Mouse (Mus musculus): ENCODE measurements around the gene Tsnaxip1. TPM values are rescaled to one million over a fixed set of nuclear protein-coding genes. Genes with fewer than 3 reads are reported as not detected.
A peak's percentile ranks its signal among the peaks of the same experiment; 100 is the strongest.

Gene Tsnaxip1
- not detected in 2 replicates for total RNA-seq (2015)
- not detected in 2 replicates for total RNA-seq (2017)

GRCm38 (mm10) chr8:105826861-105827848, at the start of gene Tsnaxip1, which contains the start of gene Ranbp10:
Gene Tsnaxip1 (plus strand): TSS chr8:105827731.
Gene Ranbp10 (minus strand): TSS chr8:105827350.
- ATAC-seq (ENCODE audit: poor library complexity, severe bottlenecking): peak; percentile 95

DNA sequence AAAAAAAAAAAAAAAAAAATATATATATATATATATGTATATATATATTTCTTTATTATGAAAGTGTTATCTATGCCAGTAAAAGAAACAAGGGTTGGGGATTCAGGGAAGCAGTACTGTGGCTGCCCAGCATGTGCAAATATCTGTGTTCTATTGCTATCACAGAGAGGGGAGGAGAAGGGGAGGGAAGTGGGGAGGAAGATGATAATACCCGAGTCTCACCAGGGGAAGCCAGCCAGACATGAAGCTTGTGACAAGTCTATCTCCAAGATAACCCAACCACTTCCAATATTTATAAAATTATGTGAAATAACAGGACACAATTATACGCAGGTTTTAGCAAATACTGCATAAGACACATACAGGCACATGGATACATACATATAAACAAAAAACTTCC, 49.7 kb upstream of the Tsnaxip1 start:
- ATAC-seq (ENCODE audit: poor library complexity, severe bottlenecking): no peak

GRCm38 (mm10) chr8:105780298-105780697, 47.2 kb upstream of the Tsnaxip1 start:
- peak; percentile 59 for ATAC-seq (ENCODE audit: poor library complexity, severe bottlenecking)

- peak; percentile 88 for ATAC-seq (ENCODE audit: poor library complexity, severe bottlenecking)
Measured at GRCm38 (mm10) chr8:105788241-105788640, 39.3 kb upstream of the Tsnaxip1 start.

DNA sequence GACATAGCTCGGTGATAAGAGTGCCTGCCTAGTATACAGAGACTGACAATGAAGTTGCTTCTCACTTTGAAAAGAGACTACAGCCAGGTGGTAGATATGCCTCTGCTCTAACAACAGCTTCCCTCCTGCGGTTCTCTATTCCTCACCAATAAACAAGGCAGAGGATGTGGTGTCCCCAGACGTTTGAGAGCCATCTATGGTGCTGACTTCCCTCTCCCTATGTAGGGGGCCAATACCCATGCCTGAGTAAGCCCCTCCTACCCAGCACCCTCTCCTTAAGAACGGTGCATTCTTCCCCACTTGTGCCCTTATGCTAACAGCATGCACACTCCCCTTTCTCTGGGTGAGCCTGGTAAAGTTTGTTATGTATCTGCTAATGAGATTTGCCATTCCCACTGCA, 38.6 kb upstream of the Tsnaxip1 start:
- ATAC-seq (ENCODE audit: poor library complexity, severe bottlenecking): peak; percentile 53

- ATAC-seq (ENCODE audit: poor library complexity, severe bottlenecking): no peak
Measured at GRCm38 (mm10) chr8:105789626-105790025, 37.9 kb upstream of the Tsnaxip1 start.

- ATAC-seq (ENCODE audit: poor library complexity, severe bottlenecking): no peak
Measured at GRCm38 (mm10) chr8:105793331-105793730, 34.2 kb upstream of the Tsnaxip1 start.

- ATAC-seq (ENCODE audit: poor library complexity, severe bottlenecking): no peak
Measured at GRCm38 (mm10) chr8:105794009-105794598, 33.4 kb upstream of the Tsnaxip1 start.

GRCm38 (mm10) chr8:105795785-105796184, 31.7 kb upstream of the Tsnaxip1 start:
- no peak for ATAC-seq (ENCODE audit: poor library complexity, severe bottlenecking)

GRCm38 (mm10) chr8:105798408-105798807, 29.1 kb upstream of the Tsnaxip1 start:
- ATAC-seq (ENCODE audit: poor library complexity, severe bottlenecking): no peak

DNA sequence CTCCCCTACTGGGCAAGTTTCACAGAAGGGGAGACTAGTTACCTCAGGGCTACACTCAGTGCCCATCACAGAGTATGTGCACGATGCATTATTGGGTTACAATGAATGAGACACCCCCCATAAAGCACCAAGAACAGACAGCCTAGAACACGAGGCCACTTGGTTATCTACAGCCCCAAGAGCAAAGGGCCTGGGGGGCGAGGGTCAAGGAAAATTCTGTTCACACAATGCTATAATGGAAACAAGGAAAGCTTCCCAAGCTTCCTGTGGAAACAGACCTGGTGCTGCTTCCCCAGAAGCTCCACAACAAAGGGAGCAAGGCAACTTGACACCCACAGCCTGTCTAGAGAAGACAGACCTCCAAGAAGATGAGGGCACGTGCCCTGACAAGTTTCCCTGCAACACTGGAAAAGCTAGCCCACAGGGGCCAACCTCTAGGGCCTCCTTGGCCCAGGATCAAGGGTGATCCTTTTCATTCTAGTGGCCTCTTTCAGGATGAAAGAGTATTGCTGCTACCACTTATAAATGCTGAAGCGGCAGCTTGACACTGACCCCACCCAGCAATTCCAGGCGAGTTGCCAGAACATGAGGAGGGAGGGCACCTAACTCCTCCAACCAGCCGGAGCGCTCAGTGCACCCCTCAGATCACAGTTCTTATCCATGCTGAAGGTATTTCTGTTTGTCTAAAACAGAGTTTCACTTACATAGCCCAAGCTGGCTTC, 28.3 kb upstream of the Tsnaxip1 start:
- ATAC-seq (ENCODE audit: poor library complexity, severe bottlenecking): peak; percentile 33; the same call in 1 of the 2 replicates

GRCm38 (mm10) chr8:105801153-105801904, 26.2 kb upstream of the Tsnaxip1 start:
- ATAC-seq (ENCODE audit: poor library complexity, severe bottlenecking): 0 out of 2 replicates have a peak, but pooled peaks have one; percentile 24

DNA sequence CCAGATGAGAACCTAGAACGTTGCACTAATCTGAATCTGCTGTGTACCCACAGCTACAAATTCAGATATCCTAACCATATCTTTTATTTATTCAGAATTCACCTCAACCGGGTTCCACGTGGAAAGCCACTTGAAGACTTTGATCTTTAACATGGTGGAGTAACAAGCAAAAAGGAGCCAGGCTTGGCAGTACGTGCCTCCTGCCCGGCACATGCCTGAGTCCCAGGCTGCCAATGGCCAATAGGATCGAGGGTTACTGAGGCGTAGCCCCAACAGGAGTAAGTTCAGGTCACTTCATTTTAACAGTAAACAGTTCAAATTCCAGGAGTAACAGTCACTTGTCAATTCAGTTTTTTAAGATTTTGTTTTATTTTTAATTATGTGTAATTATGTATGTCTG, 22.7 kb upstream of the Tsnaxip1 start:
- ATAC-seq (ENCODE audit: poor library complexity, severe bottlenecking): no peak

DNA sequence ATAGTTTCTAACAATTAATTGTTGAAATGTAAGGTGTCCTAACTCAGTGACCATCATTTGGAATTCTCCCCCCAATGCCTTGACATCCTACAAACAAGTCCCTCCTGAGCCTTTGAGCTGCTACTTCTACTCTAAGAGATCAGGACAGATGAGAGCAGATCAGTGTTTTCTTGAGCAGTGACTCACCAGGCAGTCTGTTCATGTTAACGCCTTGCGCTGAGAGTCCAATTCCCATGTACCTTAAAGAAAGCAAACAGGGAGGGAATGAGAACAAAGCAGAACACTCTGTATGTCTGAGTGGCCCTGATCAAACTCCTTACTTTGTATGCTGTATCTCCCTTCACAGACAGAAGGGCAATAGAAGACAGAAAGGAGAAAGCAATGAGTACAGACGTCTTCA, 22.2 kb upstream of the Tsnaxip1 start:
- no peak for ATAC-seq (ENCODE audit: poor library complexity, severe bottlenecking)

GRCm38 (mm10) chr8:105805964-105806363, 21.6 kb upstream of the Tsnaxip1 start:
- no peak for ATAC-seq (ENCODE audit: poor library complexity, severe bottlenecking)

GRCm38 (mm10) chr8:105807766-105808165, 19.8 kb upstream of the Tsnaxip1 start:
- ATAC-seq (ENCODE audit: poor library complexity, severe bottlenecking): no peak

DNA sequence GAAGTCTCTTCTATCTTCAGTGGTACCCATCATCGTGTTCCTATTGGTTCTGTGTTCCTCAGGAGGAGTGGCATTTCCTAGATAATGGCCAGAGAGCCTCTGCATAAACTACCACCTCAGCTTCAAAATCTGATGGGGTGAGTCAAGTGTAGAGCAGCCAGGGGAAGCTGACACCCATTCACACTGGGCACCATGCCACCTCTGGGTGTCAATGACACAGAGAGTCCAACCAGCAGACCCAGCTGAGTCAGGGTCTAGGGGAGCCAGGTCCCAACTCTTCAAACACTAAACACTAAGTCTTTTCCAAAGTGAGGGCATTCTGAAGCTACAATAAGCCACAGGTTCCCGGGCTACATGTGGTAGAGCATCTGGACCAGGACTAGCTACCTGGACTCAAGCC, 19.1 kb upstream of the Tsnaxip1 start:
- ATAC-seq (ENCODE audit: poor library complexity, severe bottlenecking): 0 out of 2 replicates have a peak, but pooled peaks have one; percentile 27

GRCm38 (mm10) chr8:105810245-105810786, 17.2 kb upstream of the Tsnaxip1 start:
- ATAC-seq (ENCODE audit: poor library complexity, severe bottlenecking): peak; percentile 74

DNA sequence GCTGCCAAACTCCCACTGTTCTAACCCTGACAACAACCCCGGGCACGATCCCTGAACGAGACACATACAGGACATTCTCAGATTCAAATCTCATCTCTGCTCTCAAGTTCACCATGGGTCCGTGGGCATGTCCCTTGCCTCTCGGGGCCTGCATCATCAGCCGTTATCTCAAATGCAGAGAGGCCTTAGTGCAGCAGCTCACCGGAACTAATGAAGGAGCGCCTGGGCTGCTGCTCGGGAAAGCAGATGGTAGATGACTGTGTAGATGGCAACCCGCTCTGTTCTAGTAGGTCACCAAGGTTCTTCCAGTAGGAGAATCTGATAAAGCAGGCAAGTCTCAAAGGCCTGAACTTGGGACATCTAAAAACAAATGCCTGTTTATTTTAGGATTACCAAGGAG, 16.5 kb upstream of the Tsnaxip1 start:
- no peak for ATAC-seq (ENCODE audit: poor library complexity, severe bottlenecking)

DNA sequence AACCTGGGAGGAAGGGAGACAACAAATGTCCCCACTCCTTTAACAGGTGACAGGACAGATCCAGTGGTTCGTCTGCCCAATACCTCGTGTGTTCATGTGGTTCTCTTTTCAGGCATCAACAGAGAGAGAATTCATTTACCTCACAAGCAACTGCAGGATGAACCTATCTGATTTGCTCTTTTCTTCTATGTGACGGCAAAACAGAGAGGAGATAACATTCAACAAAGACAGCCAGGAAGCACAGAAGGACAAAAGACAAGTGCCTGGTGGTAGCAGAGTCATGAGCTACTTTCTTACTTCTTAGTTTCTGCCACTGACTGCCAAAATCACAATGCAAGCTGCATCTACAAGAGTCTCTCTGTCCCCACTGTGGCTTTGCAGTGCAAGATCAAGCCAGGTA, 16.0 kb upstream of the Tsnaxip1 start:
- ATAC-seq (ENCODE audit: poor library complexity, severe bottlenecking): no peak

Data from megakaryocyte, adult 5-6 weeks (primary cell).